Mouse (Mus musculus): ENCODE measurements around the gene Gm17662. TPM values are rescaled to one million over a fixed set of nuclear protein-coding genes. Genes with fewer than 3 reads are reported as not detected.

The Gm17662 gene
- polyA plus RNA-seq, 1 experiment from 2014 or later, result not detected

GRCm38 (mm10) chr4:104819891-104820290, 37.2 kb upstream of the Gm17662 start:
- Histone ChIP-seq H3K4me1 (replicated peaks; ENCODE audit: control insufficient read depth, insufficient read depth, low read length) (no peaks in the 10 kb centered on the region), H3K27ac (ENCODE audit: low read depth, low read length) (no peak overlapping the region), H3K9ac (ENCODE audit: low read depth, low read length) (no peak overlapping the region), H3K9me3 (ENCODE audit: control insufficient read depth) (no peaks in the 10 kb centered on the region), H3K4me2 (replicated peaks; ENCODE audit: low read depth) (no peak overlapping the region), H3K27me3 (replicated peaks; ENCODE audit: control insufficient read depth, insufficient read depth, low read length) (no peaks in the 10 kb centered on the region), H3K4me3 (ENCODE audit: low read depth, low read length) (no peak overlapping the region), H3K36me3 (ENCODE audit: control insufficient read depth, insufficient read depth) (no peaks in the 10 kb centered on the region)
- no peak for ATAC-seq
- 68% methylated on average over 4 of the region's 4 CpGs for WGBS
- TF ChIP-seq CTCF (IDR thresholded peaks at IDR 0.05; ENCODE audit: low read depth), result no peak

DNA sequence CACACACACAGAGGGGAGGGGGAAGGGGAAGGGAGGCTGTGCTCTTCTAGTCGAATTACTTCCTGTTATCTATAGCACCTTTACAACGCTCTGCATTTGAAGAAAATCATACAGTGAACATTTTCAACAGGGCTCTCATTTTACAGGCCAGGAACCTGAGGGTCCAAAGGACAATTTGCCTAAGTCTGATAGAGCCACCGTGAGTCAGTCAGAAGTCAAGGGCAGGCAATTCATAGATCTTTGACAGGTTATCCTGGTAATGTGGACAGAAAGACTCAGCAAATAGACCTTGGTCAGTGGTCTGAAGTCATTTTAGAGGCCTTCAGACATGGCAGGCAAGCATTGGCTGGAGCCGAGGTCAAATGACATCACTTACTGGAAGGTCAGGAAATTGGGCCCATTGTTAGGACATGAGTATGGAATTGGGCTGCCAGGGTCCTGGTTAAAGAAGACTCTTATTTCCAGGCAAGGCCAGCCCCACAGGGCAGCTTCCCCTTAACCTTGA, 33.5 kb upstream of the Gm17662 start:
- Histone ChIP-seq H3K36me3 (ENCODE audit: control insufficient read depth, insufficient read depth) (no peaks in the 10 kb centered on the region), H3K27me3 (replicated peaks; ENCODE audit: control insufficient read depth, insufficient read depth, low read length) (no peaks in the 10 kb centered on the region), H3K9me3 (ENCODE audit: control insufficient read depth) (no peaks in the 10 kb centered on the region), H3K27ac (ENCODE audit: low read depth, low read length) (peak overlapping the region; percentile 41; the same call in 1 of the 2 replicates), H3K4me2 (replicated peaks; ENCODE audit: low read depth) (no peak overlapping the region), H3K4me3 (ENCODE audit: low read depth, low read length) (no peak overlapping the region), H3K4me1 (replicated peaks; ENCODE audit: control insufficient read depth, insufficient read depth, low read length) (no peaks in the 10 kb centered on the region), H3K9ac (ENCODE audit: low read depth, low read length) (no peak overlapping the region)
- ATAC-seq, result peak; percentile 76
- no peak for TF ChIP-seq CTCF (IDR thresholded peaks at IDR 0.05; ENCODE audit: low read depth)
- 40% methylated on average over 4 of the region's 4 CpGs for WGBS

DNA sequence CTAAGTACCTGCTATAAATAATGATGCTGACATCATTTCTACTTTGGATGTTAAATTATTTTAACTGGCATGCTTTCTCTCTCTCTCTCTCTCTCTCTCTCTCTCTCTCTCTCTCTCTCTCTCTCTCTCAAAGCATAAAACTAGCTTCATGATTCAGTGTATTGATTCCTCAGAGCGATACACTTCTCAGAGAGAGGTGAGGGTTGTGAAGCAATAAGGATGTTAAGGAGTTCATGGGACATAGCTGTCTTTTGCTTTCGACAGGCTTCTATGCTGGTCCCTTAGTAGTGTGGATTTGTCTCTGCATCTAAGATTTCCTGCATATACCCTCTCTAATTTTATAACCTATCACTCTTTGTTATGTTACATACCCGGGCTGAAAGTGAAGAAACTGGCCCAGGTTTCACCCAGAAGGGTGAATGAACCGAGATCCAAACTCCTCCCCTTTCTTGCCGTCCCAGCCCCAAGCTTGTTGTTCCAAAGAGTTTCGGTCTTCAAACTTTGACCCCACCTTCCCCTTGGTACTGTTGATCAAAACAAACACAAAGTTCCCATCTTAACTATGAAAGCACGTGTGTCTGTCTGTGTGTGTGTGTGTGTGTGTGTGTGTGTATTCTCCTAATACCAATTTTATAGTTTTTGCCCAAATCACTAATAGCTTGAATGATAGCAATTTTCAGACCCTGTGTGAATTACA, 32.6 kb upstream of the Gm17662 start:
- Histone ChIP-seq H3K4me3 (ENCODE audit: low read depth, low read length) (no peak overlapping the region), H3K4me1 (replicated peaks; ENCODE audit: control insufficient read depth, insufficient read depth, low read length) (no peaks in the 10 kb centered on the region), H3K4me2 (replicated peaks; ENCODE audit: low read depth) (no peak overlapping the region), H3K9ac (ENCODE audit: low read depth, low read length) (no peak overlapping the region), H3K9me3 (ENCODE audit: control insufficient read depth) (no peaks in the 10 kb centered on the region), H3K27ac (ENCODE audit: low read depth, low read length) (peak overlapping the region; percentile 15; the same call in 1 of the 2 replicates), H3K36me3 (ENCODE audit: control insufficient read depth, insufficient read depth) (no peaks in the 10 kb centered on the region), H3K27me3 (replicated peaks; ENCODE audit: control insufficient read depth, insufficient read depth, low read length) (no peaks in the 10 kb centered on the region)
- ATAC-seq, result peak; percentile 57
- 46% methylated on average over 7 of the region's 7 CpGs for WGBS
- no peak for TF ChIP-seq CTCF (IDR thresholded peaks at IDR 0.05; ENCODE audit: low read depth)

- no peaks in the 10 kb centered on the region for H3K27me3 ChIP-seq (replicated peaks; ENCODE audit: control insufficient read depth, insufficient read depth, low read length)
- H3K9me3 ChIP-seq (ENCODE audit: control insufficient read depth), result no peaks in the 10 kb centered on the region
- no peak overlapping the region for H3K4me2 ChIP-seq (replicated peaks; ENCODE audit: low read depth)
- H3K4me3 ChIP-seq (ENCODE audit: low read depth, low read length), result no peak overlapping the region
- no peak for ATAC-seq
- H3K9ac ChIP-seq (ENCODE audit: low read depth, low read length), result no peak overlapping the region
- no peaks in the 10 kb centered on the region for H3K4me1 ChIP-seq (replicated peaks; ENCODE audit: control insufficient read depth, insufficient read depth, low read length)
- no peaks in the 10 kb centered on the region for H3K36me3 ChIP-seq (ENCODE audit: control insufficient read depth, insufficient read depth)
- no peak overlapping the region for H3K27ac ChIP-seq (ENCODE audit: low read depth, low read length)
- TF ChIP-seq CTCF (IDR thresholded peaks at IDR 0.05; ENCODE audit: low read depth), result no peak
- 61% methylated on average over 5 of the region's 5 CpGs for WGBS
Measured at GRCm38 (mm10) chr4:104828939-104829338, 28.2 kb upstream of the Gm17662 start.

- Histone ChIP-seq H3K9me3 (ENCODE audit: control insufficient read depth) (no peaks in the 10 kb centered on the region), H3K4me1 (replicated peaks; ENCODE audit: control insufficient read depth, insufficient read depth, low read length) (no peaks in the 10 kb centered on the region), H3K4me3 (ENCODE audit: low read depth, low read length) (no peak overlapping the region), H3K36me3 (ENCODE audit: control insufficient read depth, insufficient read depth) (no peaks in the 10 kb centered on the region), H3K9ac (ENCODE audit: low read depth, low read length) (no peak overlapping the region), H3K27me3 (replicated peaks; ENCODE audit: control insufficient read depth, insufficient read depth, low read length) (no peaks in the 10 kb centered on the region), H3K27ac (ENCODE audit: low read depth, low read length) (no peak overlapping the region), H3K4me2 (replicated peaks; ENCODE audit: low read depth) (no peak overlapping the region)
- no peak for TF ChIP-seq CTCF (IDR thresholded peaks at IDR 0.05; ENCODE audit: low read depth)
- WGBS, result 60% methylated on average over 5 of the region's 5 CpGs
- ATAC-seq, result no peak
Measured at GRCm38 (mm10) chr4:104835096-104835495, 22.0 kb upstream of the Gm17662 start.

DNA sequence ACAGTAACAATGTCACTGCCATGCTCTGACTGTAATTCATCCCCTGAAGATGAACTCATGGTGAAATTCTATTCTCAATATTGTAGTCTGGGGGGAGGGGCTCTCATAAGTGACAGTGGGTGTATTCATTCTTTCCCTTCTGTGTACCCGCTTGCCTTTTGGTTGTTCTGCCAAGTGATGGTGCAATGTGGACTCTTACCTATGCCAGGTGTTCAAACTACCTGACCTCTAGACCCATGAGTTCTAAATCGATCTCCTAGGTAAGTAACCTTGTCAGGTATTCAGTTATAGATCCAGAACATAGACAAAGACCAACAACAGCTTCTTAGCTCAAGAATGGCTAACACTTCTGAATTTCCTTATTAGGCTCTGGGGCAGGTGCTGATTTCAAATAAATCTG, 18.8 kb upstream of the Gm17662 start:
- no peak overlapping the region for H3K4me2 ChIP-seq (replicated peaks; ENCODE audit: low read depth)
- H3K9me3 ChIP-seq (ENCODE audit: control insufficient read depth), result no peaks in the 10 kb centered on the region
- 62% methylated on average over 2 of the region's 2 CpGs for WGBS
- TF ChIP-seq CTCF (IDR thresholded peaks at IDR 0.05; ENCODE audit: low read depth), result no peak
- H3K4me1 ChIP-seq (replicated peaks; ENCODE audit: control insufficient read depth, insufficient read depth, low read length), result no peaks in the 10 kb centered on the region
- no peaks in the 10 kb centered on the region for H3K36me3 ChIP-seq (ENCODE audit: control insufficient read depth, insufficient read depth)
- no peaks in the 10 kb centered on the region for H3K27me3 ChIP-seq (replicated peaks; ENCODE audit: control insufficient read depth, insufficient read depth, low read length)
- ATAC-seq, result peak; percentile 85
- no peak overlapping the region for H3K9ac ChIP-seq (ENCODE audit: low read depth, low read length)
- no peak overlapping the region for H3K27ac ChIP-seq (ENCODE audit: low read depth, low read length)
- no peak overlapping the region for H3K4me3 ChIP-seq (ENCODE audit: low read depth, low read length)

All from intestine, postnatal 0 days (tissue).